Mouse (Mus musculus) adrenal gland, adult 2 months (tissue): ENCODE data around the gene Rrp15. TPM values are rescaled to one million over a fixed set of nuclear protein-coding genes. Genes with fewer than 3 reads are reported as not detected.

Source experiments
- DNase-seq: peaks from one replicate; pipeline ENCODE4 v3.0.0; 2021
- polyA plus RNA-seq: library from polyadenylated mRNA; depleted of rRNA; stranded (reverse); fragments of >200 nt; gene quantifications from 2 replicates; pipeline ENCODE4 v1.2.3, GENCODE M21; 2012; rRNA removed
- total RNA-seq, 2 experiments: library from RNA; stranded (reverse); gene quantifications; 2 replicates each; pipeline ENCODE4 v1.2.3; 2021

Gene Rrp15
- total and polyA plus RNA-seq, 3 experiments = 1.3 to 26.0 (median 23.6) TPM

DNA sequence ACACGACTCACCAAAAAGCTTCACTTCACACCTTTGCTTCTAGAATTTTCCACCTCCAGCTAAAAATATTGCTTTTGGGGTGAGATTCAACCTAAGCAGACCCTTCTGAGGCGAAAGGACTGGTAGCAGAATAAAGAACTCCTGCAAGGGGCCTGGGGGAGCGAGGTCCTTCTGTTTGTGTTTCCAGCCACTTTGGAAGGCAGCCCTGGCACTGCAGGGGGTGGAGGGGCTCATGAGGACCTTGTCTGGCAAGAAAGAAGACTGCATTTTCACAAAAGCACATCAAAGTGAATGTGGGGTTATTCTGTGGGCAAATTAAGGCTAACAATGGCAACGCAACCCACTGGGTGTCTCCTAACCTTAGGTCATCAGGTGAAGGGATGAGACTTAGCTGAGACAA is 76.0 kb downstream of the Rrp15 start:
- no peak for DNase-seq

Other genes starting within 250 kb of the Rrp15 start
- 1 to 10 TPM; 1.7 to 2.6 TPM for gene Tgfb2, start 43.4 kb downstream of the Rrp15 start, total RNA-seq
- 0.95 and 1.1 TPM in 2 replicates for gene Tgfb2, start 43.4 kb downstream of the Rrp15 start, polyA plus RNA-seq
- gene D1Pas1, start 218.1 kb upstream of the Rrp15 start, total RNA-seq = under 1 TPM in 1 of 2 experiments, not detected in 1; 0.09 TPM
- gene D1Pas1, start 218.1 kb upstream of the Rrp15 start, polyA plus RNA-seq = not detected in 2 replicates